Mouse (Mus musculus) CH12.LX (cell line): ENCODE results near the gene Vmn2r124. TPM values are rescaled to one million over a fixed set of nuclear protein-coding genes. Genes with fewer than 3 reads are reported as not detected.
"Not testable (repeated sequence)": the region's sequence is repeated elsewhere in the genome, so short reads cannot be mapped to it uniquely, and the experiment has no call there.

Experiments used
- DNase-seq: peaks from one replicate; pipeline ENCODE4 v3.0.0-alpha.2; 2013; ENCODE audit errors: extremely low read depth
- H3K27ac ChIP-seq: 2 replicates; pipeline ENCODE4 v1.5.1; 2012; ENCODE audit warnings: low read depth, mild to moderate bottlenecking, control low read depth, moderate library complexity; ENCODE audit not compliant: insufficient read depth
- H3K27me3 ChIP-seq: replicated peaks from 2 replicates; pipeline ENCODE3; 2012; ENCODE audit warnings: inconsistent platforms
- H3K36me3 ChIP-seq, 2 experiments: replicated peaks in 1 of 2; 2 replicates each; pipeline versions ENCODE3 to v1.6.1; 2012; ENCODE audit warnings: inconsistent platforms in 1 of 2, low read length in 1 of 2, mild to moderate bottlenecking in 1 of 2, mixed read lengths in 1 of 2, moderate library complexity in 1 of 2; ENCODE audit not compliant: control insufficient read depth in 1 of 2, insufficient read depth in 1 of 2
- H3K4me1 ChIP-seq, 2 experiments: 2 replicates each; pipeline ENCODE4 v1.6.1; 2012; ENCODE audit warnings: inconsistent platforms in 1 of 2, moderate library complexity in 1 of 2; ENCODE audit not compliant: insufficient read depth in 2 of 2, control insufficient read depth in 1 of 2
- H3K4me2 ChIP-seq: 2 replicates; pipeline ENCODE4 v1.6.1; 2012; ENCODE audit warnings: low read depth, mild to moderate bottlenecking, control low read depth; ENCODE audit not compliant: poor library complexity, insufficient read depth, severe bottlenecking
- H3K4me3 ChIP-seq, 3 experiments: fragments of 150-350 bp in 1 of 3; sonication (generic) in 1 of 3; replicated peaks in 1 of 3; 2 replicates each; pipeline versions ENCODE3 to v1.5.1; 2011 to 2012; ENCODE audit warnings: low read depth in 2 of 3, low read length in 2 of 3, mild to moderate bottlenecking in 2 of 3, moderate library complexity in 2 of 3, control low read depth in 1 of 3, improper control_type of control experiment in 1 of 3, inconsistent platforms in 1 of 3, mixed read lengths in 1 of 3; ENCODE audit not compliant: poor library complexity in 1 of 3
- H3K79me2 ChIP-seq: replicated peaks from 2 replicates; pipeline ENCODE4 v1.6.1; 2012; ENCODE audit warnings: mild to moderate bottlenecking, moderate library complexity; ENCODE audit not compliant: control insufficient read depth, poor library complexity, insufficient read depth, severe bottlenecking; ENCODE audit errors: extremely low read depth
- H3K9ac ChIP-seq: 2 replicates; pipeline ENCODE4 v1.6.1; 2012; ENCODE audit warnings: low read depth, mild to moderate bottlenecking, control low read depth, moderate library complexity; ENCODE audit not compliant: insufficient read depth
- H3K9me3 ChIP-seq: replicated peaks from 2 replicates; pipeline ENCODE3; 2012; ENCODE audit warnings: low read length, inconsistent platforms, mixed read lengths
- CHD1 ChIP-seq: IDR thresholded peaks from 2 replicates; pipeline ENCODE4 v1.6.1; 2012; ENCODE audit warnings: low read depth, low read length, improper control_type of control experiment, inconsistent platforms
- E2F4 ChIP-seq: IDR thresholded peaks from 2 replicates; pipeline ENCODE4 v1.6.1; 2011; ENCODE audit warnings: low read depth, low read length, improper control_type of control experiment; ENCODE audit not compliant: insufficient replicate concordance
- ELF1 ChIP-seq: IDR thresholded peaks from 2 replicates; pipeline ENCODE4 v1.6.1; 2014; ENCODE audit warnings: low read depth, mild to moderate bottlenecking, inconsistent platforms, low read length, improper control_type of control experiment
- EP300 ChIP-seq: IDR thresholded peaks from 2 replicates; pipeline ENCODE4 v1.6.1; 2011; ENCODE audit warnings: low read length, improper control_type of control experiment
- HCFC1 ChIP-seq: IDR thresholded peaks from 2 replicates; pipeline ENCODE4 v1.6.1; 2012; ENCODE audit warnings: low read depth, mild to moderate bottlenecking, inconsistent platforms, low read length, improper control_type of control experiment
- MAFK ChIP-seq: IDR thresholded peaks from 2 replicates; pipeline ENCODE4 v1.6.1; 2011; ENCODE audit warnings: low read length, improper control_type of control experiment; ENCODE audit not compliant: insufficient replicate concordance
- MAX ChIP-seq: IDR thresholded peaks from 2 replicates; pipeline ENCODE4 v1.6.1; 2011; ENCODE audit warnings: low read length, improper control_type of control experiment
- MEF2A ChIP-seq: IDR thresholded peaks from 2 replicates; pipeline ENCODE4 v1.6.1; 2014; ENCODE audit warnings: low read depth, mild to moderate bottlenecking, inconsistent platforms, low read length, improper control_type of control experiment, borderline replicate concordance
- MXI1 ChIP-seq: IDR thresholded peaks from 2 replicates; pipeline ENCODE4 v1.6.1; 2011; ENCODE audit warnings: mild to moderate bottlenecking, low read depth, low read length, improper control_type of control experiment
- MYC ChIP-seq: IDR thresholded peaks from 2 replicates; pipeline ENCODE4 v1.6.1; 2011; ENCODE audit warnings: low read depth, mild to moderate bottlenecking, improper control_type of control experiment, low read length
- POLR2A ChIP-seq: IDR thresholded peaks from 2 replicates; pipeline ENCODE4 v1.6.1; 2011; ENCODE audit warnings: low read depth, mild to moderate bottlenecking, improper control_type of control experiment, low read length
- SIN3A ChIP-seq: IDR thresholded peaks from 2 replicates; pipeline ENCODE4 v1.6.1; 2012; ENCODE audit warnings: low read length, improper control_type of control experiment, inconsistent platforms
- USF2 ChIP-seq: conservative IDR thresholded peaks from 2 replicates; pipeline ENCODE4 v1.6.1; 2011; ENCODE audit warnings: low read depth, low read length, improper control_type of control experiment
- ZKSCAN1 ChIP-seq: IDR thresholded peaks from 2 replicates; pipeline ENCODE4 v1.6.1; 2012; ENCODE audit warnings: low read depth, inconsistent platforms, low read length, improper control_type of control experiment, borderline replicate concordance
- ZMIZ1 ChIP-seq: IDR thresholded peaks from 2 replicates; pipeline ENCODE4 v1.6.1; 2012; ENCODE audit warnings: low read depth, mild to moderate bottlenecking, inconsistent platforms, low read length, improper control_type of control experiment
- dilution Hi-C: fragments of 300-500 bp; cut with MboI; formaldehyde crosslinking; loops from 2 replicates; pipeline ENCODE4 v1.14.3; 2020; ENCODE audit warnings: low sequenced_read_pairs; ENCODE audit not compliant: extremely low pct_unique_long_range_greater_than_20kb, extremely low pct_ligation_motif_present
- in situ Hi-C: fragments of 300-500 bp; cut with MboI; formaldehyde crosslinking; loops from 3 replicates; pipeline ENCODE4 v1.14.3; 2019; ENCODE audit warnings: low sequenced_read_pairs, low pct_ligation_motif_present, low pct_unique_long_range_greater_than_20kb, mixed read lengths
- polyA plus RNA-seq: library from polyadenylated mRNA; unstranded; fragments of >175 nt; gene quantifications from 2 replicates; pipeline ENCODE4 v1.2.1, GENCODE M21; 2012; ENCODE audit warnings: low read depth; ENCODE audit not compliant: insufficient read length
- total RNA-seq, 2 experiments: library from RNA; depleted of rRNA; stranded (reverse); fragments of 300-350 nt in 1 of 2; fragments of >200 nt in 1 of 2; gene quantifications; 2 replicates each; pipeline ENCODE4 v1.2.3; 2012 to 2014

The Vmn2r124 gene
- total and polyA plus RNA-seq, 3 experiments = not detected

- dilution Hi-C loops = no loop called here
- in situ Hi-C loops = no loop called here
- no peak within 1 kb of the TSS for H3K27ac ChIP-seq
- H3K27me3 ChIP-seq = no peaks in the 10 kb centered on the region
- H3K9ac ChIP-seq = no peak within 1 kb of the TSS
- DNase-seq = no peak
- H3K36me3 ChIP-seq = no peaks in the 10 kb centered on the region
- no peaks in the 10 kb centered on the region for H3K79me2 ChIP-seq
- no peak within 1 kb of the TSS for H3K4me2 ChIP-seq
- no peaks in the 10 kb centered on the region for H3K4me1 ChIP-seq
- TF ChIP-seq MYC (no peak), SIN3A (no peak), ZKSCAN1 (no peak), MEF2A (no peak), CHD1 (no peak), MAFK (no peak), HCFC1 (no peak), USF2 (no peak), MXI1 (no peak), ZMIZ1 (no peak), ELF1 (no peak), POLR2A (no peak), MAX (no peak), EP300 (no peak), E2F4 (no peak)
- no peaks in the 10 kb centered on the region for H3K9me3 ChIP-seq
- H3K4me3 ChIP-seq = no peak within 1 kb of the TSS
These were observed 27.8 kb upstream of the Vmn2r124 start, which contains the start of gene Fpr-rs4 for GRCm38 (mm10) chr17:18021433-18021832. TSS of gene Fpr-rs4 (plus strand) at chr17:18021733.

- H3K36me3 ChIP-seq, H3K4me2 ChIP-seq, H3K9ac ChIP-seq, H3K4me1 ChIP-seq, dilution Hi-C loops, H3K27me3 ChIP-seq, H3K4me3 ChIP-seq, H3K79me2 ChIP-seq, H3K27ac ChIP-seq, DNase-seq, in situ Hi-C loops, H3K9me3 ChIP-seq: not testable (repeated sequence)
These were observed 35.5 kb downstream of the Vmn2r124 start, which contains the start of gene Vmn2r91 for GRCm38 (mm10) chr17:18084716-18085115. TSS of gene Vmn2r91 (plus strand) at chr17:18085016.

GRCm38 (mm10) chr17:18095626-18096025, 46.4 kb downstream of the Vmn2r124 start:
- H3K27ac ChIP-seq, DNase-seq, H3K4me1 ChIP-seq, dilution Hi-C loops, H3K4me2 ChIP-seq, H3K9ac ChIP-seq, H3K36me3 ChIP-seq, H3K4me3 ChIP-seq, H3K9me3 ChIP-seq, H3K79me2 ChIP-seq, H3K27me3 ChIP-seq, in situ Hi-C loops: not testable (repeated sequence)

- not testable (repeated sequence) for DNase-seq
These were observed 53.0 kb downstream of the Vmn2r124 start for GRCm38 (mm10) chr17:18102265-18102664.

More at GRCm38 (mm10) chr17:18102265-18102664, 53.0 kb downstream of the Vmn2r124 start:
- H3K9me3 ChIP-seq, in situ Hi-C loops, H3K4me1 ChIP-seq, H3K4me2 ChIP-seq, dilution Hi-C loops, H3K27me3 ChIP-seq, H3K27ac ChIP-seq, H3K9ac ChIP-seq, H3K79me2 ChIP-seq, H3K36me3 ChIP-seq, H3K4me3 ChIP-seq: not testable (repeated sequence)
